13 mouse cellular contexts compared by ENCODE assay signal in genomic region chr9:98957751-98958351, GRCm38 (mm10). TPM values are rescaled to one million over a fixed set of nuclear protein-coding genes. Genes with fewer than 3 reads are reported as not detected.
DNase-seq lines count a peak whose midpoint lies in the region; ATAC-seq and TF ChIP-seq lines count a peak whose summit lies in the region.
"Had no signal": no experiment of that assay in that cellular context is flagged by ENCODE, and none has a peak within 500 bp of the region (broad histone marks: within the 10 kb centered on the region; RNA-seq: fewer than 3 reads in every experiment).

No protein-coding gene starts in this region.

- ATAC-seq in intestine, embryonic 14.5 days (replicated peaks; ENCODE audit: low FRiP score, low TSS enrichment, low read depth), result no peak
- no peak for ATAC-seq in intestine, embryonic 15.5 days
- no peak for ATAC-seq in hindbrain, postnatal 0 days
- ATAC-seq: activated CD4-positive, CD25-positive, alpha-beta regulatory T cell, adult 4 months had no signal

- TF ChIP-seq POLR2A in bone marrow macrophage, adult 2 months (IDR thresholded peaks at IDR 0.05; ENCODE audit: borderline replicate concordance, low read depth, low read length), result no peak

- no peak overlapping the region for H3K9ac ChIP-seq in intestine, embryonic 14.5 days (ENCODE audit: low read length)
- no peak overlapping the region for H3K9ac ChIP-seq in intestine, embryonic 15.5 days
- no peak overlapping the region for H3K9ac ChIP-seq in hindbrain, postnatal 0 days (replicated peaks; ENCODE audit: low read length)
- H3K9ac ChIP-seq: limb, embryonic 15.5 days had no signal

- no peaks in the 10 kb centered on the region for H3K36me3 ChIP-seq in intestine, embryonic 14.5 days (ENCODE audit: control insufficient read depth, insufficient read depth, low read length)
- H3K36me3 ChIP-seq in intestine, embryonic 15.5 days, result no peaks in the 10 kb centered on the region
- H3K36me3 ChIP-seq in hindbrain, postnatal 0 days (ENCODE audit: insufficient read depth, low read length), result no peaks in the 10 kb centered on the region
- H3K36me3 ChIP-seq: limb, embryonic 15.5 days had no signal

- peaks cover 99% of the 10 kb centered on the region for H3K27me3 ChIP-seq in intestine, embryonic 14.5 days (replicated peaks; ENCODE audit: control insufficient read depth, insufficient read depth, low read length)
- H3K27me3 ChIP-seq in intestine, embryonic 15.5 days (replicated peaks), result peaks cover 96% of the 10 kb centered on the region
- peaks cover 79% of the 10 kb centered on the region for H3K27me3 ChIP-seq in hindbrain, postnatal 0 days (ENCODE audit: insufficient read depth, low read length)

- peak; percentile 80 for DNase-seq in intestine, embryonic 14.5 days (ENCODE audit: low spot score)
- DNase-seq in embryo, embryonic 9.5 days (ENCODE audit: extremely low spot score), result peak; percentile 52
- peak; percentile 15 for DNase-seq in hindbrain, postnatal 0 days (ENCODE audit: low spot score)
- DNase-seq in right cerebral cortex, postnatal 36 days (ENCODE audit: low spot score in 2 of 2), result no peak
- no peak for DNase-seq in c-Kit-positive CD71-positive TER-119-positive erythroid progenitor cells, embryonic 14.5 days (ENCODE audit: low spot score)
- DNase-seq: thymus, adult 2 months had no signal

- H3K4me1 ChIP-seq in intestine, embryonic 14.5 days (replicated peaks; ENCODE audit: control insufficient read depth, insufficient read depth, low read length), result peaks cover 19% of the 10 kb centered on the region
- peaks cover 28% of the 10 kb centered on the region for H3K4me1 ChIP-seq in intestine, embryonic 15.5 days (replicated peaks)
- H3K4me1 ChIP-seq in bone marrow macrophage, adult 2 months (ENCODE audit: control insufficient read depth, insufficient read depth, low read length), result peaks cover 2% of the 10 kb centered on the region; the same call in 1 of the 2 replicates
- H3K4me1 ChIP-seq in hindbrain, postnatal 0 days (ENCODE audit: insufficient read depth, low read length), result peaks cover 9% of the 10 kb centered on the region; the same call in 1 of the 2 replicates

- H3K9me3 ChIP-seq in intestine, embryonic 14.5 days (ENCODE audit: control insufficient read depth, low read length), result no peaks in the 10 kb centered on the region
- no peaks in the 10 kb centered on the region for H3K9me3 ChIP-seq in intestine, embryonic 15.5 days
- H3K9me3 ChIP-seq in hindbrain, postnatal 0 days (ENCODE audit: low read length), result no peaks in the 10 kb centered on the region
- H3K9me3 ChIP-seq: limb, embryonic 15.5 days had no signal

- 1% methylated on average over 23 of the region's 23 CpGs for WGBS in intestine, embryonic 14.5 days
- WGBS in intestine, embryonic 15.5 days, result 2% methylated on average over 23 of the region's 23 CpGs
- WGBS in hindbrain, postnatal 0 days, result 1% methylated on average over 23 of the region's 23 CpGs

- TF ChIP-seq CTCF in bone marrow macrophage, adult 2 months (IDR thresholded peaks at IDR 0.05; ENCODE audit: low read depth, low read length), result no peak
- no peak for TF ChIP-seq CTCF in hindbrain, postnatal 0 days (IDR thresholded peaks at IDR 0.05; ENCODE audit: low read depth)

- no peak overlapping the region for H3K27ac ChIP-seq in intestine, embryonic 14.5 days (ENCODE audit: low read depth)
- H3K27ac ChIP-seq in intestine, embryonic 15.5 days, result no peak overlapping the region
- H3K27ac ChIP-seq in bone marrow macrophage, adult 2 months (ENCODE audit: insufficient read depth, low read depth, low read length), result no peak overlapping the region
- H3K27ac ChIP-seq in hindbrain, postnatal 0 days, result no peak overlapping the region
- H3K27ac ChIP-seq: limb, embryonic 15.5 days had no signal

- no peak overlapping the region for H3K4me2 ChIP-seq in intestine, embryonic 14.5 days (ENCODE audit: low read length)
- no peak overlapping the region for H3K4me2 ChIP-seq in intestine, embryonic 15.5 days (replicated peaks)
- H3K4me2 ChIP-seq in hindbrain, postnatal 0 days (ENCODE audit: low read depth, low read length), result no peak overlapping the region

- H3K4me3 ChIP-seq in intestine, embryonic 14.5 days (ENCODE audit: low read depth, low read length), result no peak overlapping the region
- no peak overlapping the region for H3K4me3 ChIP-seq in intestine, embryonic 15.5 days (replicated peaks)
- peak overlapping the region; percentile 21 for H3K4me3 ChIP-seq in bone marrow macrophage, adult 2 months (ENCODE audit: insufficient read depth, low read length)
- H3K4me3 ChIP-seq in hindbrain, postnatal 0 days (ENCODE audit: low read length), result no peak overlapping the region

RNA-seq across cellular contexts. Expression of gene Foxl2, which starts 2.8 kb away (rescaled TPM):
- polyA plus RNA-seq in intestine, embryonic 14.5 days (2014; fragmentation: Nextera tagmentation; extraction: Ambion mirVana), result not detected in 2 replicates
- polyA plus RNA-seq in intestine, embryonic 15.5 days (2015; fragmentation: Nextera tagmentation; extraction: Ambion mirVana), result not detected in 2 replicates
- polyA plus RNA-seq in bone marrow macrophage, adult 2 months (2012; ENCODE audit: insufficient read depth, insufficient read length, missing spikeins), result not detected in 2 replicates
- 0.04 and 0.05 TPM in 2 replicates for total RNA-seq in hindbrain, postnatal 0 days (2014; rRNA removed)
- polyA plus RNA-seq in hindbrain, postnatal 0 days (2015; fragmentation: Nextera tagmentation; extraction: Ambion mirVana), result 0.28 and 0.57 TPM in 2 replicates
- total RNA-seq: gastrocnemius, postnatal 4 days; megakaryocyte progenitor cell, adult 5-6 weeks had no signal
- polyA plus RNA-seq: activated CD4-positive, CD25-positive, alpha-beta regulatory T cell, adult 4 months; spleen, adult 2 months had no signal

RNA-seq across cellular contexts. Expression of gene Faim, which starts 28.3 kb away (rescaled TPM):
- 45.7 and 47.6 TPM in 2 replicates for polyA plus RNA-seq in intestine, embryonic 14.5 days (2014; fragmentation: Nextera tagmentation; extraction: Ambion mirVana)
- 39.9 and 42.8 TPM in 2 replicates for polyA plus RNA-seq in intestine, embryonic 15.5 days (2015; fragmentation: Nextera tagmentation; extraction: Ambion mirVana)
- 47.4 and 51.5 TPM in 2 replicates for polyA plus RNA-seq in bone marrow macrophage, adult 2 months (2012; ENCODE audit: insufficient read depth, insufficient read length, missing spikeins)
- 31.3 and 32.1 TPM in 2 replicates for total RNA-seq in hindbrain, postnatal 0 days (2014; rRNA removed)
- 116 and 123 TPM in 2 replicates for polyA plus RNA-seq in hindbrain, postnatal 0 days (2015; fragmentation: Nextera tagmentation; extraction: Ambion mirVana)

RNA-seq across cellular contexts. Expression of gene 7420426K07Rik, which starts 54.9 kb away (rescaled TPM):
- not detected in 2 replicates for polyA plus RNA-seq in intestine, embryonic 14.5 days (2014; fragmentation: Nextera tagmentation; extraction: Ambion mirVana)
- polyA plus RNA-seq in intestine, embryonic 15.5 days (2015; fragmentation: Nextera tagmentation; extraction: Ambion mirVana), result not detected in 2 replicates
- polyA plus RNA-seq in bone marrow macrophage, adult 2 months (2012; ENCODE audit: insufficient read depth, insufficient read length, missing spikeins), result not detected in 2 replicates
- not detected in 2 replicates for total RNA-seq in hindbrain, postnatal 0 days (2014; rRNA removed)
- not detected in 2 replicates for polyA plus RNA-seq in hindbrain, postnatal 0 days (2015; fragmentation: Nextera tagmentation; extraction: Ambion mirVana)
- total RNA-seq: gastrocnemius, postnatal 4 days; megakaryocyte progenitor cell, adult 5-6 weeks had no signal
- polyA plus RNA-seq: activated CD4-positive, CD25-positive, alpha-beta regulatory T cell, adult 4 months; limb, embryonic 15.5 days; spleen, adult 2 months; thymus, adult 2 months had no signal

Comparison
In these comparisons a context has a peak if more than half of its experiments do, and no peak if none do; other contexts are left out.
1. DNase-seq: peak in intestine, embryonic 14.5 days (single experiment), embryo, embryonic 9.5 days (single experiment) and hindbrain, postnatal 0 days (single experiment); none in right cerebral cortex, postnatal 36 days (0 of 2) and c-Kit-positive CD71-positive TER-119-positive erythroid progenitor cells, embryonic 14.5 days (single experiment).